Mouse (Mus musculus) cortical plate, adult 2 months (tissue): ENCODE measurements around the gene Atp1a4.

Experiments used
- CTCF ChIP-seq: fragments of 200-500 bp; IDR thresholded peaks from 2 replicates; pipeline ENCODE4 v1.5.1; 2011; ENCODE audit warnings: mild to moderate bottlenecking, control low read depth, low read length; ENCODE audit not compliant: insufficient read depth; ENCODE audit errors: extremely low read depth
- POLR2A ChIP-seq: fragments of 200-500 bp; IDR thresholded peaks from 2 replicates; pipeline ENCODE4 v1.6.1; 2011; ENCODE audit warnings: mild to moderate bottlenecking, low read length, control low read depth; ENCODE audit not compliant: insufficient read depth; ENCODE audit errors: extremely low read depth

DNA sequence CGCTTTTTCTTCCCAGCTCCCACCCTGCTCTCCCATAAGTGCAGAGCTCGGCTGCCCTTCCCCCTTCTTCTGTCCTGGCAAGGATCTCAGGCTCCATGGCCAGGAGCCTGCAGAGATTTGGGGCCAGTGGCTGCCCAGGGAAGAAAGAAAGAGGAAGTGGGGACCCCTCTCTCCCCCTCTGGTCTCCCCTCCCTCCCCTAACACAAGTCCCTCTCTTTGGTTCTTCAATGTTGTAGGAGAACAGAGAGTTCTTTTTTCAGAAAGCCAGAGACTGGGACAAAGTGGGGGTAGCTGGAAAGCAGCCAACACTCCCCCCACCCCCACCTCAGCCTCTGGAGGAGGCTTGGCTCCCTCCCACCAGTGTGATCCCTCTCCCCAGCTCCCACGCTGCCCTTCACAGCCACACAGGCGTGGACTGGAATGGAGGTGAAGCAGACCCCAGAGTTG is 37.6 kb upstream of the Atp1a4 start:
- TF ChIP-seq POLR2A (0 out of 2 replicates have a peak, but pooled peaks have one; percentile 23), CTCF (no peak)
